Mouse (Mus musculus): Measurements from ENCODE around the gene Spint2. TPM values are rescaled to one million over a fixed set of nuclear protein-coding genes. Genes with fewer than 3 reads are reported as not detected.

Gene Spint2
- polyA plus RNA-seq (2012; ENCODE audit: insufficient read depth, insufficient read length, missing spikeins) = 3.9 and 5.6 TPM in 2 replicates

DNA sequence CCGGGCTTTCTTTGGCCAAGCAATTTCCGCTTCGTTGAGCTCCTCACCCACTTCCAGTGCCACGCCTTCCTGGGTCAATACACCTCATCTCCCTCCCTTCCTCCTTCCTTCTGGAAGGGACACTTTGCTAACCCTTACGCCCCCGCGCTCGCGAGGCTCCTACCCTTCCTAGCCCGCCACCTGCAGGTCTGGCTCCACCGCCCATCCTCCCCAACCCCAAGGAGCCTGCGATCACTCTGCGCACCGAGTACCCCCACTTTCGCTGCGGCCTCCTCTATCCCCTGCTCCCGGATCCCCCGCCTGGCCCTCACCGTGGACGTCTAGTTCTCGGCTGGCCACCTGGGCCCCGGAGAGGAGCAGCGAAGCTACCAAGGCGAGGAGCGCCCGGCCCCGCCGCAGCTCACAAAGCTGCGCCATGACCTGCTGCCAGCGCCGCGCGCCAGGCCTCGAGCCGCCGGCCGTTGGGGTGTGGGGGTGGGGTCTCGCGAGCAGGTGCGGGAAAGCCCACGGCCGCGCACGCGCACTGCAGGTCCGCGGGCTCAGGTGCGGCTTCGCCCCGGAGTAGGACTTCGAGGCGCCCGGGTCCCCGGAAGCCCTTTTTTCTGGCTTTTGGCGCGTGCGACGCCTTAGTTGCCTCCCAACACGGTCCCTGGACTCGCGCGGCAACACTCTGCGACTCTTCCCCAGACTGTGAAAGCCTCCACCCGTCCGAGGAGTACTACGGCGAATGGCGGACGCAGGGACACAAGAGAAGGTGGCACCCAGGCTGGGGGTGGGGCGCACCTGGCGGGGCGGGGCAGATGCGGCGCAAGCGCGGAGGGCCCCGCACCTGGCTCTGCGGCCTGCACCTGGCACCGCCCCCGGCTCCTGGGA, at the start of gene Spint2:
TSS of gene Spint2 (minus strand) at position 712 of the 873 bp plus-strand sequence.
- H3K4me3 ChIP-seq (ENCODE audit: insufficient read depth, low read depth, low read length) = peak within 1 kb of the TSS; percentile 66
- no peak within 1 kb of the TSS for H3K27ac ChIP-seq (replicated peaks; ENCODE audit: low read depth, low read length)
- H3K4me1 ChIP-seq (ENCODE audit: control insufficient read depth, insufficient read depth, insufficient read length, low read length) = no peaks in the 10 kb centered on the region

DNA sequence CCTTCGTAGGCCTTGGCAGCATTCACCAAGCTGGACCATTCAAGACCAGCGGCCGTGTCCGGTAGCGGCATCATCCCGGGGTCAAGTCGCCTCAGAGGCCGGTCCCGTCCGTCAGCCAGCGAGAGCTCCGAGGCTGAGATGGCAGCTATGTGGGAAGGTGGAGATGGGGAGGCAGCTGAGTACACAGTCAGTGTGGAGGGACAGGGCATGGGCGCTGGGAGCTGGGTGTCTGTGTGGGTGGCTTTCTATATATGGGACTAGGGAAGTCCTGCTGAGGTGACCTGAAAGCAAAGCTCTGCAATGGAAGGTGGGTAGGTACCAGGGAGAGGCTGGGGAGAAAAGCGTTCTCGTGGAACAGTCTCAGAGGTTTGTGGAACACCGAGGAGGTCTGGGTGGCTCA, 47.3 kb upstream of the Spint2 start:
- Histone ChIP-seq H3K4me3 (ENCODE audit: insufficient read depth, low read depth, low read length) (no peak overlapping the region), H3K4me1 (ENCODE audit: control insufficient read depth, insufficient read depth, insufficient read length, low read length) (no peaks in the 10 kb centered on the region), H3K27ac (replicated peaks; ENCODE audit: low read depth, low read length) (no peak overlapping the region)

DNA sequence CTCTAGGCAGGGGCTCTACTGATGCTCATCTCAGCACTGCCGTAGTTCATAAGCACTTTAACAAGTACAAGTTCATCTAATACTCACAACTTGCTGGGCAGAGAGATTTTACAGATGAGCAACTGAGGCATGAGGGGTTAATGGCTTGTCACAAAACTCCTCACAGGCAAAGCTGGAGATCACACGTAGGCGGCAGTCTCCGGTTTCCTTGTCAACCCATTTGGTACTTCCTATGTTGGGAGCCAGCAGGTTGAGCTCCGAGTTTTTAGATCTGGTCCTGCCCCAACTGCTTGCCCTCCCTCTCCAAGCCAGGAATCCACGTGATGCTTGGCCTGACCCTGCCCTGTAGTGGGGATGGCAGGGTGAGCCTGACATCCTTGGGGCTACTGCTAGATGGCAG, 45.4 kb upstream of the Spint2 start:
- Histone ChIP-seq H3K4me1 (ENCODE audit: control insufficient read depth, insufficient read depth, insufficient read length, low read length) (no peaks in the 10 kb centered on the region), H3K27ac (replicated peaks; ENCODE audit: low read depth, low read length) (no peak overlapping the region), H3K4me3 (ENCODE audit: insufficient read depth, low read depth, low read length) (no peak overlapping the region)

DNA sequence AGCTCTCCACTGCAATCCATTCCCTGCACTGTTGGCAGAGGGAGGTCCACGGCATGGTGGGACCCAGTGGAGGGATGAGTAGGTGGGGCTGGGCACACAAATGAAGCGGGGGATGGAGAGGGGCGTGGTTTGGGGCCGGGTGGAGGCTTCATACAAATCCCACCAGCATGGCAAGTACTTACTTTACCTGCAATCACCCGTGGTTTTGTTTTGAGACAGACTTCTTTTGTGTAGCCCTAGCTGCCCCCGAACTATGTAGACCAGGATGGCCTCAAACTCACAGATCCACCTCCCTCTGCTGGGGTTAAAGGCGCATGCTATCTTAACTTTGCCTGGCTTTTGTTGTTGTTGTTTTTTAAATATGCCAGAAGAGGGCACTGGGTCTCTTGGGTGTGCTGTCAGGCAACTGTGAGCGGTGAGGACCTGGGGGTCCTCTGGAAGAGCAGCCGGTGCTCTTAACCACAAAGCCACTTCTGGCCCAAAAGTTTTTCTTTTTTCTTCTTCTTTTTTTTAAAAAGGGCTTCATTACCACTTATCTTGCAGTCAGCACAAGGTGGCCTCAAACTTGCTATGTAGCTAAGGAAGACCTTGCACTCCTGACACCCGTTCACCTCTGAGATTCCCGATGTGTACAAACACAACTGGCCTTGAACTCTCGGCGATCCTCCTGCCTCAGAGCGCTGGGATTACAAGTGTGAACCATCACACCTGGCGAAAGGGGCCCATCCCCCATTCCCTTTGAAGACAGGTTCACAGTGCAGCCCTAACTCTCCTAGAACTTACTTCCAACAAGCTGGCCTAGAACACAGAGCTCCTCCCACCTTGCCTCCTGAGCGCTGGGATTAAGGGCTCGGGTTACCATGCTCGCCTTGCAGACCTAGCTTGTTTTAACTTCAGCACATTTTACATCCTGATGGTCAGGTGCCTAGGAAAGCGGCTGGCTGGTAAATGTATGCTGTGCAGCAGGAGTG, 37.9 kb upstream of the Spint2 start:
- H3K4me1 ChIP-seq (ENCODE audit: control insufficient read depth, insufficient read depth, insufficient read length, low read length) = peaks cover 8% of the 10 kb centered on the region; the same call in 1 of the 2 replicates
- no peak overlapping the region for H3K27ac ChIP-seq (replicated peaks; ENCODE audit: low read depth, low read length)
- H3K4me3 ChIP-seq (ENCODE audit: insufficient read depth, low read depth, low read length) = no peak overlapping the region

DNA sequence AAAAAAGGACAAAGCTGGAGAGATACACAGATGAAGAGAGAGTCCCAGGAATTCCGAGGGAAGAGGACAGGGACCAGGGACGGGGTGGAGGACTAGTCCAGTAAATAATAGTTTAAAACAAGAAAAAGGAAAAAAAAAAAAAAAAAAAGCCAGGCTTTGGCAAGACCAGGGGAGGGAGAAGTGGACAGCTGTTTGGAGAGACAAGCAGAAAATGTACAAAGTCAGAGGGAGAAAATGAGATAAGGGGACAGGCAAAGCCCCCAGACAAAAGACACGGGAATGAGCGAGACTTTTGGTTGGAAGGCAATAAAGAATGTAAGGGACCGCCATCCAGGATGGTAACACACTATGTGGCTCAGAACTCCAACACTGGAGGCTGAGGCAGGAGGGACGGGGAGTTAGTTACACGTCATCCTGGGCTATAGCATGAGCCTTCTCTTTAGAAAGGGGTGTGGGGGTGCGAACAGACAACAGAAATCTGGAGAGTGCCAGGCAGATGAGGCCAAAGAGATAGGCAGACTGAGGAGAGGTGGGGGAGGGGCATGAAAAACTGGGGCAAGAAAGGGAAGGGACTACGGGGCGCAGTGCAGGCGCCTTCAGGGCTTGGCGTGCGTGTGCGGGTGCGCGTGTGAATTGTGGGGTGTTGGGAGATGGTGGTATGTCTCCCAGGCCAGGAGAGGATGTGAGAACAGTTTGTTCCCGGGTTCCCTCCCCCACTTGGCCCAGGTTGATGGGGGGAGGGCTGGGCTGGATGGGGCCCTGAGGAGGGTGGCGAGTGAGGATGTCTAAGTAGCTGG, 36.6 kb upstream of the Spint2 start:
- no peak overlapping the region for H3K27ac ChIP-seq (replicated peaks; ENCODE audit: low read depth, low read length)
- H3K4me3 ChIP-seq (ENCODE audit: insufficient read depth, low read depth, low read length) = no peak overlapping the region
- peaks cover 8% of the 10 kb centered on the region; the same call in 1 of the 2 replicates for H3K4me1 ChIP-seq (ENCODE audit: control insufficient read depth, insufficient read depth, insufficient read length, low read length)

DNA sequence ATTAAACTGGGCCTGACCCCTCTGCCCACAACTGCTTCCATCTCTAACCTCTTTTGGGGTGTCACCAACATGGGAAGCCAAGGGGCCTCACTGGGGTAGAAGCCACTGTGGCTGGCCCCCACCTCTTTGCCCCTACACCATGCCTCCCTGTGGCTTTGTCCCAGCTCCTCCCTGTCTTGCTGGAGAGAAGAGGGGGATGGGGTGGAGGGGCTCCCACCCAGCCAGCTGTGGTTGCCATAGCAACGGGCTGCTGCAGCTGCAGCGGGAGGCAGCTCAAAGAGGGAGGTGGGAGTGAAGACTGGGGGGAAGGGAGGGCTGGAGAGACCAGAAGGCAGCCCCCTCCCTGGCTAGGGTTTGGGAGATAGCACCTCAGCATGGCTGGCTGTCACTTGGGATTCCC, 35.8 kb upstream of the Spint2 start:
- H3K27ac ChIP-seq (replicated peaks; ENCODE audit: low read depth, low read length) = no peak overlapping the region

DNA sequence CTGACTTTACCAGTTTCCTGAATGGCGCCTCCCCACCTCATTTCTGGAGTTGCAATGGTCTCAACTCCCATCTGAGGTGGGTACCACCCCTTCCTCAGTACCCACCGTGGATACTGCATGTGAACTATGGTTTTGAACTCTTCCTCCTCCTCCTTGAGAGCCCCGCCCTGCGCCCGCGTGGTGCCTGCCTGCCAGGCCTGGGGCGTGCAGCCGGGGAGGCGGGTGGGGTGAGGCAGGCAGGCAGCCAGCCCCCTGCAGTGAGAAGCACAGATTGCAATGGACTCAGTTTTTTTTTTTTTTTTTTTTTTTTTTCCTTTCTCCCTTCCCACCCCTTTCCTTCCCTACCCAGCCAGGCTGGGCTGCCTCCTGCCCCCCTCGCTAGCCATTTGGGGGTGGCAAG, 35.3 kb upstream of the Spint2 start:
- Histone ChIP-seq H3K27ac (replicated peaks; ENCODE audit: low read depth, low read length) (no peak overlapping the region), H3K4me1 (ENCODE audit: control insufficient read depth, insufficient read depth, insufficient read length, low read length) (peaks cover 8% of the 10 kb centered on the region; the same call in 1 of the 2 replicates), H3K4me3 (ENCODE audit: insufficient read depth, low read depth, low read length) (no peak overlapping the region)

More for the DNA sequence above, 35.8 kb upstream of the Spint2 start:
- H3K4me3 ChIP-seq (ENCODE audit: insufficient read depth, low read depth, low read length) = no peak overlapping the region
- peaks cover 8% of the 10 kb centered on the region; the same call in 1 of the 2 replicates for H3K4me1 ChIP-seq (ENCODE audit: control insufficient read depth, insufficient read depth, insufficient read length, low read length)

DNA sequence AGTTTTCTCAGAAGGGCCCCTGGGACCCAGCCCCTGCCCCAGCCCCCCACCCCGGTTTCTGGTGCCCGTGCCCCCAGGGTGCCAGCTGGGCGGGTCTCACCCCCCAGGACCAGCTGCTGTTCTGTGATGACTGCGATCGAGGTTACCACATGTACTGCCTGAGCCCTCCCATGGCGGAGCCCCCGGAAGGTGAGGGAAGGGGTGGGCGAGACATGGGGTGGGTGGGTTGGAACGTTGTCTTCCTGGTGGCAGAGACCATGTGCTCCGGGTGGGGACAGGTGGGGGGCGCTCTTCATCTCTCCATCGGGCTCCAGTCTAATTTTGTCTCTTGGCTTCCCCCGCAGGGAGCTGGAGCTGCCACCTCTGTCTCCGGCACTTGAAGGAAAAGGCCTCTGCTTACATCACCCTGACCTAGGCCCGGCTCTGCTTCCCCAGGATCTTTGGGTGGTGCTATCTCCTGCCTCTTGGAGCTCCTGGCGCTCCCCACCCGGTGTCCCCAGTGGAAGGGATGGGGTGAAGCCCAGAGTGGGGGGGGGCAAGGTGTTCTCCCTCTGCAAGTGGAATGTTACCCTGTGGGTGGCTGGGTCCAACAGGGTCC, 34.5 kb upstream of the Spint2 start:
- peaks cover 8% of the 10 kb centered on the region; the same call in 1 of the 2 replicates for H3K4me1 ChIP-seq (ENCODE audit: control insufficient read depth, insufficient read depth, insufficient read length, low read length)
- no peak overlapping the region for H3K27ac ChIP-seq (replicated peaks; ENCODE audit: low read depth, low read length)
- no peak overlapping the region for H3K4me3 ChIP-seq (ENCODE audit: insufficient read depth, low read depth, low read length)

DNA sequence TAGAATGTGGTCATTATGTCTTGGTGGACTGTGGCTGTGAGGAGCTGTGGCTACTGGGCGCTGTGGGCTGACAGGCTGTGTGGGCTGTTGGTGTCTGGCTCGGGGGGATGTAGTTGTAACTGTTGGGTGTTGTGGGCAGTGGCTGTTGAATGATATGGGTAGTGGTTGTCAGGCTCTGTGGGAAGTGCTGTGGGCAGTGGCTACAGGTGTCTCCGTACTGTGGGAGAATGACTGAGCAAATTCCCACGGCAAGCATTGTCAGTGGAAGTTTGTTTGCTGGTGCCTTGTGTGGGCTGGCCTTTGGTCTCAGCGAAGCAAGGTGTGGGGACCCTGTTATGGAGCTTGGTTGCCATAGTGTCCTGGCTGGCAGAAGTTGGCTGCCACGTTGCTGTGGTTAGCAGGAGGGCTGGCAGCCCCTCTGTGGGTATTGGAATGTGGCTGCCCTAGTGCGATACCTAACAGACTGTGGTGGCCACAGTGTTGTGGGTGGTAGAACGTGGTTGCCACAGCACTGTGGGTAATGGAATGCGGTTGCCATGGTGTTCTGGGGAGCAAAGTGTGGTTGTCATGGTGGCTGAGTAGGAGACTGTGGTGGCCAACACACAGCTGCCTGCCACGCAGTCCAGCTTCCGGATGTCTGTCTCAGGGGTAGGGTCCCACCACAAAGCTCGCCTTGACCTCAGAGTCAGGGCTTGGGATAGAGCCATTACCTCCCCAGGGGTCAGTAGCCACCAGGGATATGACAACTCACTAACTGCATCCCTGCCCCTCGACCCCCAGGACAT, 33.3 kb upstream of the Spint2 start:
- peaks cover 8% of the 10 kb centered on the region; the same call in 1 of the 2 replicates for H3K4me1 ChIP-seq (ENCODE audit: control insufficient read depth, insufficient read depth, insufficient read length, low read length)
- H3K4me3 ChIP-seq (ENCODE audit: insufficient read depth, low read depth, low read length) = no peak overlapping the region
- H3K27ac ChIP-seq (replicated peaks; ENCODE audit: low read depth, low read length) = no peak overlapping the region

DNA sequence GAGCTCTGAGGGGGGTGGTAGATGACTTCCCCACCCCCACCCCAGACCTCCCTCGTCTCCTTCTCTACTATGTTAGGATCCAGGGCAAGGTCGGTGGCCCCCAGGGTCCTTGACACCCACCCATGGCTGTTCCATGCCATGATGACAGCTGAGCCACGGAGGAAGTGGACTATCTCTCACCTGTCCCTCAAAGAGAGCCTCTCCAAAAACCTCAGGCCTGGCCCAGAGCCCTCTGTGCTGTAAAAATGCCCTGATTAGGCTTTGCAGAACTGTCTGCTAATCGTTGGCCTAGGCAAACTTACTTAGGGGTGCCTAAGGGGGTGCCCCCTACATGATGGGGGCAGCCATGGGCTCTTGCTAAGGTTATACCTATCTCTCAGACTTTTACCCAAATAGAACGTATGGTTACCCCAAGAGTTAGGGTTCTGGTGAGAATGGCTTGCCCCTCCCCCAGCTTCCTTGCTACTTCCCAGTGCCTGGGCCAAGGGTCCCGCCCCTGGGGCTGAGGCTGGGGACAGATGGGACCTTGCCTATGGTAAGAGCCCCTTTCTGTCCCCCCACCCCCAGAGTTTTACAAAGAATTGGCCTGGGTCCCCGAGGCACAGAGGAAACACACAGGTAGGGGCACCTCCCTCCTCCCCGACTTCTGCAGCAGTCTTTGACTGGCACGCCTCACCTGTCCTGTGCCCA, 32.0 kb upstream of the Spint2 start:
- H3K4me1 ChIP-seq (ENCODE audit: control insufficient read depth, insufficient read depth, insufficient read length, low read length) = peaks cover 9% of the 10 kb centered on the region

DNA sequence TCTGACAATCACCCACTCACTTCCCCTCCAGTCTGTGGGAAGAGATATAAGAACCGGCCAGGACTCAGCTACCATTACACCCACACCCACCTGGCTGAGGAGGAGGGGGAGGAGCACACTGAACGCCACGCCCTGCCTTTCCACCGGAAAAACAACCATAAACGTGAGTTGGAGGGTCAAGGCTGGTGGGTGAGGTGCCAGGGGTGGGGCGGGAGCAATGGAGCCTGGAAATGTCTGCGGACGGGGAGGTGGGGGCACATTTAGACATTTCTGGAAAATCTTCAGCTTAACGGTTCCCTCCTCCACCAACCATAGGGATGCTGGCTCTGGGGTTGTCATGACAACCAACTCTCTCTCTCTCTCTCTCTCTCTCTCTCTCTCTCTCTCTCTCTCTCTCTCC, 31.3 kb upstream of the Spint2 start:
- Histone ChIP-seq H3K4me3 (ENCODE audit: insufficient read depth, low read depth, low read length) (no peak overlapping the region), H3K4me1 (ENCODE audit: control insufficient read depth, insufficient read depth, insufficient read length, low read length) (peaks cover 3% of the 10 kb centered on the region), H3K27ac (replicated peaks; ENCODE audit: low read depth, low read length) (no peak overlapping the region)

More for the DNA sequence above, 32.0 kb upstream of the Spint2 start:
- H3K4me3 ChIP-seq (ENCODE audit: insufficient read depth, low read depth, low read length) = no peak overlapping the region
- no peak overlapping the region for H3K27ac ChIP-seq (replicated peaks; ENCODE audit: low read depth, low read length)

DNA sequence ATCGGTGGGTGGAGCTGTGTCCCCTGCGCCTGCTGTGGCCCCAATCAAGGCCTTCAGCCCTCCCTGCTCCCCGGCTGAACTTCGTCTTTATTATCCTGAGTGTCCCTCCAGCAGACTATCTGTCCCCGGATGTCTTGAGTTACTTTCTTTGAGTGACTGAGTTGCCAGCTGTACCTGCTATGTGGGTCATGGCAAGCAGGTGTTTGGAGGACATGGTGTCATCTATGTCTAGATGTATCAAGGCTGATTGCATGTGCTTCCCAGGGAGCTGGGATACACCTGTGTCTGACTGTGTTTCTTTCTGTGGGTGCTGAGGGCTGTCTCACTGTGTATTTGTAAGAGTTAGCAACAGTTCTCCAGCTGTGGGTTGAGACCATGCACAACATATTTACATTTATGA, 28.0 kb upstream of the Spint2 start:
- Histone ChIP-seq H3K27ac (replicated peaks; ENCODE audit: low read depth, low read length) (no peak overlapping the region), H3K4me3 (ENCODE audit: insufficient read depth, low read depth, low read length) (peak overlapping the region; percentile 43), H3K4me1 (ENCODE audit: control insufficient read depth, insufficient read depth, insufficient read length, low read length) (peaks cover 6% of the 10 kb centered on the region)

DNA sequence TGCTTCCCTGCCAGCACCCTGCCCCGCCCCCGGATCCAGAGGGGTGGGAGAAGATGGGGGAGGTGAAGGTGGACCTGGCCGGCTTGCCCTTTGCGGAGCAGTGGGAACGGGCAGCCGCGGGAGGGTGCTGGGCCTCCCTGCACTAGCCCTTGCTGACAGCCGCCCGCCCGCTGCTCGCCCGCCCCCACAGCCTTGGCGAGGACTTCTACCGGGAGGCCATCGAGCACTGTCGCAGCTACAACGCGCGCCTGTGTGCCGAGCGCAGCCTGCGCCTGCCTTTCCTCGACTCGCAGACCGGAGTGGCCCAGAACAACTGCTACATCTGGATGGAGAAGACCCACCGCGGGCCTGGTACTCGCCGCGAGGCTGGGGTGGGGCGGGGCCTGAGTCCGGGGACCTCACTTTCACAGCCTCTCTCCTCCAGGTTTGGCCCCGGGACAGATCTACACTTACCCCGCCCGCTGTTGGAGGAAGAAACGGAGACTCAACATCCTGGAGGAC, 27.6 kb upstream of the Spint2 start:
- Histone ChIP-seq H3K27ac (replicated peaks; ENCODE audit: low read depth, low read length) (no peak overlapping the region), H3K4me1 (ENCODE audit: control insufficient read depth, insufficient read depth, insufficient read length, low read length) (peaks cover 6% of the 10 kb centered on the region), H3K4me3 (ENCODE audit: insufficient read depth, low read depth, low read length) (peak overlapping the region; percentile 43)
